Mouse (Mus musculus): ENCODE data around the gene Abhd17a. TPM values are rescaled to one million over a fixed set of nuclear protein-coding genes. Genes with fewer than 3 reads are reported as not detected.

Abhd17a gene
- 10 to 100 TPM; 79.7 to 81.6 TPM for total RNA-seq (2021)
- long read RNA-seq, experiment 1, transcript Abhd17a-201 (5 exons, 1,468 nt): major isoform, 129 of 191 reads
- long read RNA-seq, experiment 1, partial matches to known transcripts: 12 of 191 reads
- long read RNA-seq, experiment 1, other reads (novel, unspliced or antisense): 49 of 191 reads
- long read RNA-seq, experiment 2, transcript Abhd17a-201 (5 exons, 1,468 nt): major isoform, 133 of 181 reads
- long read RNA-seq, experiment 2, partial matches to known transcripts: 11 of 181 reads
- long read RNA-seq, experiment 2, other reads (novel, unspliced or antisense): 35 of 181 reads

GRCm38 (mm10) chr10:80589879-80590854 lies at the start of gene Abhd17a:
Abhd17a (minus strand) TSS chr10:80590341.
- DNase-seq (ENCODE audit: low spot score in 2 of 2): peak; percentile 91 to 96

- DNase-seq (ENCODE audit: low spot score in 2 of 2): no peak
Observed at GRCm38 (mm10) chr10:80635345-80635744, 45.2 kb upstream of the Abhd17a start.

GRCm38 (mm10) chr10:80628925-80629324 lies 38.8 kb upstream of the Abhd17a start:
- DNase-seq (ENCODE audit: low spot score in 2 of 2): no peak

GRCm38 (mm10) chr10:80627685-80628084 lies 37.5 kb upstream of the Abhd17a start:
- no peak for DNase-seq (ENCODE audit: low spot score in 2 of 2)

GRCm38 (mm10) chr10:80625764-80626163 lies 35.6 kb upstream of the Abhd17a start:
- DNase-seq (ENCODE audit: low spot score in 2 of 2): no peak

GRCm38 (mm10) chr10:80623457-80624191 lies 33.5 kb upstream of the Abhd17a start:
- DNase-seq (ENCODE audit: low spot score in 2 of 2): peak in 1 of 2 experiments; percentile 58

- DNase-seq (ENCODE audit: low spot score in 2 of 2): peak in 1 of 2 experiments; percentile 61
Observed at GRCm38 (mm10) chr10:80622661-80623456, 32.7 kb upstream of the Abhd17a start, which contains the start of gene Csnk1g2. Csnk1g2 (plus strand) TSS chr10:80622838.

- DNase-seq (ENCODE audit: low spot score in 2 of 2): peak; percentile 96 to 99
Observed at GRCm38 (mm10) chr10:80621940-80622660, 32.0 kb upstream of the Abhd17a start.

GRCm38 (mm10) chr10:80621690-80621939 lies 31.5 kb upstream of the Abhd17a start:
- DNase-seq (ENCODE audit: low spot score in 2 of 2): no peak

GRCm38 (mm10) chr10:80620796-80621689 lies 30.9 kb upstream of the Abhd17a start:
- no peak for DNase-seq (ENCODE audit: low spot score in 2 of 2)

- DNase-seq (ENCODE audit: low spot score in 2 of 2): no peak
Observed at GRCm38 (mm10) chr10:80620365-80620764, 30.2 kb upstream of the Abhd17a start.

GRCm38 (mm10) chr10:80619465-80620244 lies 29.5 kb upstream of the Abhd17a start:
- no peak for DNase-seq (ENCODE audit: low spot score in 2 of 2)

GRCm38 (mm10) chr10:80618181-80618580 lies 28.0 kb upstream of the Abhd17a start:
- DNase-seq (ENCODE audit: low spot score in 2 of 2): no peak

GRCm38 (mm10) chr10:80614351-80614750 lies 24.2 kb upstream of the Abhd17a start:
- no peak for DNase-seq (ENCODE audit: low spot score in 2 of 2)

- no peak for DNase-seq (ENCODE audit: low spot score in 2 of 2)
Observed at GRCm38 (mm10) chr10:80613821-80614220, 23.7 kb upstream of the Abhd17a start.

GRCm38 (mm10) chr10:80611905-80612304 lies 21.8 kb upstream of the Abhd17a start:
- no peak for DNase-seq (ENCODE audit: low spot score in 2 of 2)

GRCm38 (mm10) chr10:80611024-80611423 lies 20.9 kb upstream of the Abhd17a start:
- no peak for DNase-seq (ENCODE audit: low spot score in 2 of 2)

GRCm38 (mm10) chr10:80610116-80610785 lies 20.1 kb upstream of the Abhd17a start:
- DNase-seq (ENCODE audit: low spot score in 2 of 2): no peak
